Mouse (Mus musculus) intestine, embryonic 14.5 days (tissue): ENCODE results near the gene Tlr5. TPM values are rescaled to one million over a fixed set of nuclear protein-coding genes. Genes with fewer than 3 reads are reported as not detected.
A peak's percentile ranks its signal among the peaks of the same experiment; 100 is the strongest.

Experiments used
- ATAC-seq: fragments of 200-750 bp; cut with Nextera tagmentation; replicated peaks from 2 replicates; pipeline ENCODE4 v1.8.0; 2017; ENCODE audit warnings: low read depth, moderate number of reproducible peaks, moderate TSS enrichment, moderate library complexity; ENCODE audit not compliant: low FRiP score, low TSS enrichment
- DNase-seq: peaks from one replicate; pipeline ENCODE4 v3.0.0-alpha.2; 2018; ENCODE audit warnings: low spot score
- H3K27ac ChIP-seq: fragments of 300-500 bp; sonication (generic); 2 replicates; pipeline ENCODE4 v1.5.1; 2014; ENCODE audit warnings: low read depth, mild to moderate bottlenecking, control low read depth
- H3K27me3 ChIP-seq: fragments of 300-500 bp; sonication (generic); replicated peaks from 2 replicates; pipeline ENCODE4 v1.6.1; 2014; ENCODE audit warnings: low read length, control low read depth; ENCODE audit not compliant: control insufficient read depth, insufficient read depth
- H3K36me3 ChIP-seq: fragments of 300-500 bp; sonication (generic); 2 replicates; pipeline ENCODE4 v1.6.1; 2014; ENCODE audit warnings: low read length, control low read depth; ENCODE audit not compliant: control insufficient read depth, insufficient read depth
- H3K4me1 ChIP-seq: fragments of 300-500 bp; sonication (generic); replicated peaks from 2 replicates; pipeline ENCODE4 v1.6.1; 2014; ENCODE audit warnings: low read length, control low read depth, mixed read lengths; ENCODE audit not compliant: control insufficient read depth, insufficient read depth
- H3K4me2 ChIP-seq: fragments of 300-500 bp; sonication (generic); 2 replicates; pipeline ENCODE4 v1.6.1; 2014; ENCODE audit warnings: low read length
- H3K4me3 ChIP-seq: fragments of 300-500 bp; sonication (generic); 2 replicates; pipeline ENCODE4 v1.5.1; 2014; ENCODE audit warnings: low read depth, low read length, control low read depth, mixed read lengths
- H3K9ac ChIP-seq: fragments of 300-500 bp; sonication (generic); 2 replicates; pipeline ENCODE4 v1.6.1; 2014; ENCODE audit warnings: mild to moderate bottlenecking, low read length
- H3K9me3 ChIP-seq: fragments of 300-500 bp; sonication (generic); 2 replicates; pipeline ENCODE4 v1.6.1; 2016; ENCODE audit warnings: low read length, control low read depth; ENCODE audit not compliant: control insufficient read depth
- WGBS: fragments of 180-500 bp; shearing (Covaris S2); extraction: QIAGEN DNeasy Blood & Tissue Kit; methylation state at CpG from one replicate; pipeline ENCODE4 v1.1.7; 2014; 5-methylcytosine and 5-hydroxymethylcytosine counted together
- polyA plus RNA-seq: library from polyadenylated mRNA; unstranded; fragments of >200 nt; fragmentation: Nextera tagmentation; extraction: Ambion mirVana; gene quantifications from 2 replicates; pipeline ENCODE4 v1.2.1, GENCODE M21; 2014

Gene Tlr5
- polyA plus RNA-seq, 1 experiment from 2014 or later: 5.7 TPM

GRCm38 (mm10) chr1:182988646-182989045, 34.1 kb downstream of the Tlr5 start:
- Histone ChIP-seq H3K4me1 (peaks cover 11% of the 10 kb centered on the region), H3K27me3 (no peaks in the 10 kb centered on the region), H3K27ac (no peak overlapping the region), H3K4me2 (no peak overlapping the region), H3K36me3 (no peaks in the 10 kb centered on the region), H3K9me3 (no peaks in the 10 kb centered on the region), H3K4me3 (no peak overlapping the region), H3K9ac (no peak overlapping the region)
- no peak for ATAC-seq
- WGBS: 56% methylated on average over 3 of the region's 3 CpGs
- DNase-seq: no peak

- ATAC-seq: 0 out of 2 replicates have a peak, but pooled peaks have one; percentile 27
- Histone ChIP-seq H3K27me3 (no peaks in the 10 kb centered on the region), H3K4me1 (peaks cover 9% of the 10 kb centered on the region), H3K4me2 (no peak overlapping the region), H3K9me3 (no peaks in the 10 kb centered on the region), H3K4me3 (no peak overlapping the region), H3K27ac (no peak overlapping the region), H3K9ac (no peak overlapping the region), H3K36me3 (no peaks in the 10 kb centered on the region)
- DNase-seq: no peak
- 82% methylated on average over 14 of the region's 14 CpGs for WGBS
These were observed 35.6 kb downstream of the Tlr5 start for GRCm38 (mm10) chr1:182990092-182990762.

GRCm38 (mm10) chr1:182991002-182991778, 36.6 kb downstream of the Tlr5 start:
- 7% methylated on average over 7 of the region's 7 CpGs for WGBS
- peaks cover 8% of the 10 kb centered on the region for H3K4me1 ChIP-seq
- no peak overlapping the region for H3K27ac ChIP-seq
- no peaks in the 10 kb centered on the region for H3K36me3 ChIP-seq
- no peak overlapping the region for H3K4me3 ChIP-seq
- ATAC-seq (0 out of 2 replicates have a peak, but pooled peaks have one; percentile 32), DNase-seq (peak; percentile 88)
- no peaks in the 10 kb centered on the region for H3K9me3 ChIP-seq
- no peak overlapping the region for H3K9ac ChIP-seq
- no peak overlapping the region for H3K4me2 ChIP-seq
- no peaks in the 10 kb centered on the region for H3K27me3 ChIP-seq

Other genes starting within 250 kb of the Tlr5 start
- gene Ccdc185, start 205.6 kb upstream of the Tlr5 start, polyA plus RNA-seq: not detected in 2 replicates
- 24.5 and 26.9 TPM in 2 replicates for gene Susd4, start 190.9 kb upstream of the Tlr5 start, polyA plus RNA-seq